ENCODE assay signal across 23 mouse cellular contexts in genomic region chr15:7167906-7168532, GRCm38 (mm10).
DNase-seq lines count a peak whose midpoint lies in the region; ATAC-seq and TF ChIP-seq lines count a peak whose summit lies in the region.
"Had no signal": no experiment of that assay in that cellular context is flagged by ENCODE, and none has a peak within 500 bp of the region (broad histone marks: within the 10 kb centered on the region; RNA-seq: fewer than 3 reads in every experiment).

No protein-coding gene starts in this region.

- H3K4me2 ChIP-seq in liver, embryonic 13.5 days = no peak overlapping the region
- H3K4me2 ChIP-seq in heart, embryonic 12.5 days = no peak overlapping the region
- H3K4me2 ChIP-seq: heart, embryonic 11.5 days; midbrain, embryonic 15.5 days had no signal

- no peak for TF ChIP-seq POLR2A in ES-Bruce4 (IDR thresholded peaks at IDR 0.05; ENCODE audit: insufficient read depth, low read length)

- WGBS in liver, embryonic 13.5 days (ENCODE audit: insufficient replicate concordance) = 57% methylated on average over 11 of the region's 11 CpGs
- 68% methylated on average over 11 of the region's 11 CpGs for WGBS in heart, embryonic 12.5 days

- peaks cover 65% of the 10 kb centered on the region for H3K4me1 ChIP-seq in E14TG2a.4 (replicated peaks; ENCODE audit: low read depth, low read length)
- H3K4me1 ChIP-seq in ES-Bruce4 (ENCODE audit: control insufficient read depth, insufficient read depth, low read length) = peaks cover 10% of the 10 kb centered on the region
- H3K4me1 ChIP-seq in liver, embryonic 13.5 days (replicated peaks) = no peaks in the 10 kb centered on the region
- peaks cover 22% of the 10 kb centered on the region for H3K4me1 ChIP-seq in heart, embryonic 12.5 days (replicated peaks)
- H3K4me1 ChIP-seq: midbrain, embryonic 15.5 days had no signal

- TF ChIP-seq EP300 in ES-Bruce4 (IDR thresholded peaks at IDR 0.05; ENCODE audit: insufficient read depth, low read depth, low read length) = peak; percentile 99

- H3K9me3 ChIP-seq in E14TG2a.4 (ENCODE audit: low read length) (no peaks in the 10 kb centered on the region), ES-Bruce4 (replicated peaks; ENCODE audit: control insufficient read depth, insufficient read depth, low read length, poor library complexity, severe bottlenecking) (no peaks in the 10 kb centered on the region)
- no peaks in the 10 kb centered on the region for H3K9me3 ChIP-seq in liver, embryonic 13.5 days (replicated peaks)
- no peaks in the 10 kb centered on the region for H3K9me3 ChIP-seq in heart, embryonic 12.5 days (replicated peaks)
- H3K9me3 ChIP-seq: midbrain, embryonic 15.5 days had no signal

- peak overlapping the region; percentile 56 for H3K27ac ChIP-seq in ES-Bruce4 (ENCODE audit: insufficient read depth, low read length)
- peak overlapping the region; percentile 58 for H3K27ac ChIP-seq in liver, embryonic 13.5 days
- no peak overlapping the region for H3K27ac ChIP-seq in heart, embryonic 12.5 days (ENCODE audit: poor library complexity, severe bottlenecking)
- H3K27ac ChIP-seq: midbrain, embryonic 15.5 days had no signal

- no peaks in the 10 kb centered on the region for H3K27me3 ChIP-seq in E14TG2a.4 (ENCODE audit: insufficient read depth, low read length)
- H3K27me3 ChIP-seq in ES-Bruce4 (ENCODE audit: control insufficient read depth, insufficient read depth, low read length, poor library complexity, severe bottlenecking) = no peaks in the 10 kb centered on the region
- H3K27me3 ChIP-seq in liver, embryonic 13.5 days = no peaks in the 10 kb centered on the region
- H3K27me3 ChIP-seq in heart, embryonic 12.5 days (replicated peaks) = no peaks in the 10 kb centered on the region
- H3K27me3 ChIP-seq: midbrain, embryonic 15.5 days; Patski had no signal

- H3K4me3 ChIP-seq in E14TG2a.4 (replicated peaks; ENCODE audit: low read length) (0 out of 2 replicates have a peak overlapping the region, but pooled peaks have one; percentile 4), ES-Bruce4 (ENCODE audit: low read depth, low read length) (no peak overlapping the region)
- H3K4me3 ChIP-seq in liver, embryonic 13.5 days (replicated peaks) = no peak overlapping the region
- H3K4me3 ChIP-seq in heart, embryonic 12.5 days = no peak overlapping the region
- H3K4me3 ChIP-seq: midbrain, embryonic 15.5 days had no signal

- H3K9ac ChIP-seq in ES-Bruce4 (ENCODE audit: low read depth, poor library complexity, severe bottlenecking) = no peak overlapping the region
- H3K9ac ChIP-seq in liver, embryonic 13.5 days = no peak overlapping the region
- no peak overlapping the region for H3K9ac ChIP-seq in heart, embryonic 12.5 days
- H3K9ac ChIP-seq: midbrain, embryonic 15.5 days had no signal

- peak; percentile 54 for DNase-seq in embryo, embryonic 9.5 days (ENCODE audit: extremely low spot score)
- no peak for DNase-seq in liver, embryonic 13.5 days
- no peak for DNase-seq in cerebellum, adult 18-20 months
- DNase-seq in MN1 (ENCODE audit: low spot score) = no peak
- DNase-seq in right cerebral cortex, postnatal 10 days (ENCODE audit: low spot score in 2 of 2) = no peak
- DNase-seq: cerebellum, adult 11 months; gastrocnemius, postnatal 25 days; heart, postnatal 4 days; kidney, postnatal 25 days; layer of hippocampus, adult 9-11 months; lung, adult 2 months; lung, postnatal 4 days; retina, postnatal 1 day; spleen, adult 18-20 months; thymus, postnatal 36 days had no signal

- H3K36me3 ChIP-seq in E14TG2a.4 (ENCODE audit: insufficient read depth, low read length) (peaks cover 97% of the 10 kb centered on the region), ES-Bruce4 (ENCODE audit: control insufficient read depth, insufficient read depth, low read length, poor library complexity, severe bottlenecking) (peaks cover 43% of the 10 kb centered on the region)
- H3K36me3 ChIP-seq in liver, embryonic 13.5 days = peaks cover 4% of the 10 kb centered on the region; the same call in 1 of the 2 replicates
- H3K36me3 ChIP-seq in heart, embryonic 12.5 days = peaks cover 64% of the 10 kb centered on the region
- H3K36me3 ChIP-seq: midbrain, embryonic 15.5 days had no signal

- ATAC-seq in liver, embryonic 13.5 days (ENCODE audit: low read depth) = peak; percentile 77
- no peak for ATAC-seq in heart, embryonic 12.5 days (ENCODE audit: insufficient number of reproducible peaks, low FRiP score)
- ATAC-seq: CD4-positive, CD25-positive, alpha-beta regulatory T cell, adult 4 months; forebrain, embryonic 16.5 days; midbrain, embryonic 15.5 days; Patski had no signal

- TF ChIP-seq CTCF in E14TG2a.4 (conservative IDR thresholded peaks at IDR 0.05; ENCODE audit: low read length) (no peak), ES-Bruce4 (IDR thresholded peaks at IDR 0.05; ENCODE audit: low read depth, low read length) (no peak)
